Comparison of ENCODE assay signal across 12 mouse cellular contexts in the genomic region with DNA sequence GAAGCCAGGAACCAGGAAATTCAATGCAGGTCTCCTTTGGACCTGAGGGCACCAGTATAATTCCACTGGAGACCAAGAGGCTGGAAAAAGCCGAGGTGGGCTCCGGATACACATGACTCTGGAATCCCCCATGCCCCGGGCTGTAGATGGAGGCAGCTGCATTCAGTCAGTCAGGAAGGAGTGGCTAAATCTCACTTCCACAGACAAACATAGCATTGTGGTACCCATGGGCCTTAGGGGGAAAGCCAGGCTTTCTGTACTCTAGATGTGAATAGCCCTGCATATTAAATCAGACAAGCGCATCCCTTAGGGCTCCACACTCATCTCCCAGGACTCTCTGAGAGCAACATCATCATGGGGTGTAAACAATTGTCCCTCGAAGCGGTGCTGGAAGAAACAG. TPM values are rescaled to one million over a fixed set of nuclear protein-coding genes. Genes with fewer than 3 reads are reported as not detected.
DNase-seq lines count a peak whose midpoint lies in the region; ATAC-seq lines count a peak whose summit lies in the region.
"Had no signal": no experiment of that assay in that cellular context is flagged by ENCODE, and none has a peak within 500 bp of the region (broad histone marks: within the 10 kb centered on the region; RNA-seq: fewer than 3 reads in every experiment).

No protein-coding gene starts in this region.

- H3K27ac ChIP-seq in neural tube, embryonic 11.5 days (ENCODE audit: low read depth, low read length): no peak overlapping the region
- H3K27ac ChIP-seq: limb, embryonic 15.5 days had no signal

- no peaks in the 10 kb centered on the region for H3K36me3 ChIP-seq in neural tube, embryonic 11.5 days (ENCODE audit: control insufficient read depth, insufficient read depth, low read length)
- H3K36me3 ChIP-seq: limb, embryonic 15.5 days had no signal

- no peak overlapping the region for H3K4me2 ChIP-seq in neural tube, embryonic 11.5 days (ENCODE audit: low read depth)
- H3K4me2 ChIP-seq: limb, embryonic 15.5 days had no signal

- H3K9ac ChIP-seq in neural tube, embryonic 11.5 days (ENCODE audit: low read length): no peak overlapping the region
- H3K9ac ChIP-seq: limb, embryonic 15.5 days had no signal

- 80% methylated on average over 6 of the region's 6 CpGs for WGBS in neural tube, embryonic 11.5 days

- H3K4me3 ChIP-seq in neural tube, embryonic 11.5 days (ENCODE audit: low read depth, low read length): no peak overlapping the region
- H3K4me3 ChIP-seq: limb, embryonic 15.5 days had no signal

- no peaks in the 10 kb centered on the region; the same call in 1 of the 2 replicates for H3K4me1 ChIP-seq in neural tube, embryonic 11.5 days (ENCODE audit: control insufficient read depth, insufficient read depth, low read length)
- H3K4me1 ChIP-seq: limb, embryonic 15.5 days had no signal

- peak; percentile 25 for DNase-seq in cerebellum, adult 9-11 months
- DNase-seq in neural tube, embryonic 11.5 days (ENCODE audit: low spot score): peak; percentile 21
- DNase-seq in neural tube, embryonic 10.5 days (ENCODE audit: extremely low spot score, low spot score): no peak
- peak; percentile 22 for DNase-seq in mesoderm, embryonic 11.5 days (ENCODE audit: low read depth, low spot score)
- no peak for DNase-seq in lung, postnatal 10 days
- no peak for DNase-seq in spleen, postnatal 4 days (ENCODE audit: low spot score in 2 of 2)
- DNase-seq: heart, postnatal 14 days; kidney, adult 8-10 months; lung, postnatal 14 days had no signal

- no peaks in the 10 kb centered on the region for H3K9me3 ChIP-seq in neural tube, embryonic 11.5 days (ENCODE audit: control insufficient read depth, low read length)
- H3K9me3 ChIP-seq: limb, embryonic 15.5 days had no signal

- no peaks in the 10 kb centered on the region for H3K27me3 ChIP-seq in neural tube, embryonic 11.5 days (ENCODE audit: control insufficient read depth, insufficient read depth, low read length)
- H3K27me3 ChIP-seq: limb, embryonic 15.5 days had no signal

- no peak for ATAC-seq in cerebellum, adult (ENCODE audit: insufficient number of reproducible peaks, low FRiP score, low TSS enrichment)
- ATAC-seq in neural tube, embryonic 11.5 days (ENCODE audit: insufficient read depth, low FRiP score, low TSS enrichment): no peak
- no peak for ATAC-seq in monocyte, adult 5-6 weeks (replicated peaks; ENCODE audit: insufficient number of reproducible peaks, low FRiP score, low TSS enrichment, poor library complexity, severe bottlenecking)

RNA-seq across cellular contexts. Expression of gene Gfod1, which starts 14.9 kb away (rescaled TPM):
- polyA plus RNA-seq in neural tube, embryonic 11.5 days (2014; fragmentation: Nextera tagmentation; extraction: Ambion mirVana): 0.66 and 0.78 TPM in 2 replicates
- total RNA-seq in monocyte, adult 5-6 weeks (2017): 19.6 to 26.1 TPM (median 20.8 TPM) in 3 replicates

Comparison
In these comparisons a context has a peak if more than half of its experiments do, and no peak if none do; other contexts are left out.
1. DNase-seq: peak in cerebellum, adult 9-11 months (single experiment), neural tube, embryonic 11.5 days (single experiment) and mesoderm, embryonic 11.5 days (single experiment); none in neural tube, embryonic 10.5 days (single experiment), lung, postnatal 10 days (single experiment) and spleen, postnatal 4 days (0 of 2).